Mouse (Mus musculus) frontal cortex, postnatal 14 days (tissue): ENCODE results near the gene Cog1.
A peak's percentile ranks its signal among the peaks of the same experiment; 100 is the strongest.
"Not testable (repeated sequence)": the region's sequence is repeated elsewhere in the genome, so short reads cannot be mapped to it uniquely, and the experiment has no call there.

Experiments
- DNase-seq, 2 experiments: peaks; one replicate each; pipeline ENCODE4 v3.0.0; 2022; ENCODE audit warnings: low spot score in 2 of 2

The Cog1 gene

GRCm38 (mm10) chr11:113631862-113632261, 17.1 kb upstream of the Cog1 start:
- DNase-seq = no peak

GRCm38 (mm10) chr11:113632303-113632702, 16.7 kb upstream of the Cog1 start:
- no peak for DNase-seq

GRCm38 (mm10) chr11:113633398-113633797, 15.6 kb upstream of the Cog1 start:
- DNase-seq = no peak

GRCm38 (mm10) chr11:113634699-113635121, 14.3 kb upstream of the Cog1 start:
- no peak for DNase-seq

GRCm38 (mm10) chr11:113638680-113639079, 10.3 kb upstream of the Cog1 start:
- no peak for DNase-seq

GRCm38 (mm10) chr11:113645181-113645580, 3.8 kb upstream of the Cog1 start:
- DNase-seq = no peak

- peak; percentile 66 to 76 for DNase-seq
Observed at GRCm38 (mm10) chr11:113648152-113648551, 817 bp upstream of the Cog1 start.

- peak in 1 of 2 experiments; percentile 38 for DNase-seq
Observed at GRCm38 (mm10) chr11:113649353-113650210, 613 bp downstream of the Cog1 start, which contains the start of gene Slc39a11. Gene Slc39a11, minus strand, starts transcription at chr11:113650079.

GRCm38 (mm10) chr11:113651206-113651906, 2.4 kb downstream of the Cog1 start:
- no peak for DNase-seq

GRCm38 (mm10) chr11:113651907-113652273, 2.9 kb downstream of the Cog1 start:
- DNase-seq = no peak

- no peak for DNase-seq
Observed at GRCm38 (mm10) chr11:113652516-113652915, 3.5 kb downstream of the Cog1 start.

- DNase-seq = no peak
Observed at GRCm38 (mm10) chr11:113654105-113654504, 5.1 kb downstream of the Cog1 start.

GRCm38 (mm10) chr11:113654561-113655270, 5.7 kb downstream of the Cog1 start:
- no peak for DNase-seq

- no peak for DNase-seq
Observed at GRCm38 (mm10) chr11:113656511-113656932, 7.6 kb downstream of the Cog1 start.

- no peak for DNase-seq
Observed at GRCm38 (mm10) chr11:113657221-113657620, 8.3 kb downstream of the Cog1 start.

GRCm38 (mm10) chr11:113658319-113658718, 9.3 kb downstream of the Cog1 start:
- DNase-seq = no peak

- no peak for DNase-seq
Observed at GRCm38 (mm10) chr11:113658763-113659162, 9.8 kb downstream of the Cog1 start.

- not testable (repeated sequence) for DNase-seq
Observed at GRCm38 (mm10) chr11:113660213-113660612, 11.2 kb downstream of the Cog1 start.

GRCm38 (mm10) chr11:113660940-113661339, 12.0 kb downstream of the Cog1 start:
- DNase-seq = no peak

- DNase-seq = no peak
Observed at GRCm38 (mm10) chr11:113661835-113662351, 12.9 kb downstream of the Cog1 start.

GRCm38 (mm10) chr11:113664279-113664678, 15.3 kb downstream of the Cog1 start:
- DNase-seq = no peak

GRCm38 (mm10) chr11:113666205-113666604, 17.2 kb downstream of the Cog1 start:
- no peak for DNase-seq
